Mouse (Mus musculus): ENCODE data around the gene Foxred1. TPM values are rescaled to one million over a fixed set of nuclear protein-coding genes. Genes with fewer than 3 reads are reported as not detected.

The Foxred1 gene
- polyA plus RNA-seq, 1 experiment from 2014 or later, result 46.8 TPM

GRCm38 (mm10) chr9:35211573-35212511, 987 bp upstream of the Foxred1 start:
- H3K4me3 ChIP-seq, result peak overlapping the region; percentile 84
- H3K4me1 ChIP-seq (replicated peaks), result peaks cover 21% of the 10 kb centered on the region
- H3K27ac ChIP-seq, result peak overlapping the region; percentile 83
- peaks cover 60% of the 10 kb centered on the region for H3K36me3 ChIP-seq
- peak overlapping the region; percentile 85 for H3K4me2 ChIP-seq
- ATAC-seq (ENCODE audit: low FRiP score), result no peak
- 36% methylated on average over 26 of the region's 26 CpGs for WGBS
- peak overlapping the region; percentile 90 for H3K9ac ChIP-seq
- H3K9me3 ChIP-seq, result no peaks in the 10 kb centered on the region
- no peaks in the 10 kb centered on the region for H3K27me3 ChIP-seq

GRCm38 (mm10) chr9:35204421-35204820, 6.4 kb downstream of the Foxred1 start:
- H3K9me3 ChIP-seq, result no peaks in the 10 kb centered on the region
- no peak overlapping the region for H3K4me3 ChIP-seq
- H3K4me1 ChIP-seq (replicated peaks), result peaks cover 18% of the 10 kb centered on the region
- no peak overlapping the region for H3K9ac ChIP-seq
- peaks cover 46% of the 10 kb centered on the region for H3K36me3 ChIP-seq
- H3K27me3 ChIP-seq, result no peaks in the 10 kb centered on the region
- H3K4me2 ChIP-seq, result no peak overlapping the region
- no peak for ATAC-seq (ENCODE audit: low FRiP score)
- 96% methylated on average over 2 of the region's 2 CpGs for WGBS
- no peak overlapping the region for H3K27ac ChIP-seq

GRCm38 (mm10) chr9:35203536-35203935, 7.3 kb downstream of the Foxred1 start:
- WGBS, result 75% methylated on average over 3 of the region's 3 CpGs
- Histone ChIP-seq H3K9ac (no peak overlapping the region), H3K4me2 (no peak overlapping the region), H3K9me3 (no peaks in the 10 kb centered on the region), H3K27ac (no peak overlapping the region), H3K36me3 (peaks cover 43% of the 10 kb centered on the region), H3K27me3 (no peaks in the 10 kb centered on the region), H3K4me1 (replicated peaks) (peaks cover 22% of the 10 kb centered on the region), H3K4me3 (no peak overlapping the region)
- no peak for ATAC-seq (ENCODE audit: low FRiP score)

GRCm38 (mm10) chr9:35200529-35201060, 10.3 kb downstream of the Foxred1 start:
- Histone ChIP-seq H3K4me3 (peak overlapping the region; percentile 57), H3K4me1 (replicated peaks) (peaks cover 22% of the 10 kb centered on the region), H3K9ac (peak overlapping the region; percentile 81), H3K27ac (no peak overlapping the region), H3K27me3 (no peaks in the 10 kb centered on the region), H3K36me3 (peaks cover 14% of the 10 kb centered on the region), H3K4me2 (peak overlapping the region; percentile 73), H3K9me3 (no peaks in the 10 kb centered on the region)
- WGBS, result 69% methylated on average over 9 of the region's 9 CpGs
- ATAC-seq (ENCODE audit: low FRiP score), result no peak

- Histone ChIP-seq H3K27ac (peak within 1 kb of the TSS; percentile 30; the same call in 1 of the 2 replicates), H3K4me1 (replicated peaks) (peaks cover 22% of the 10 kb centered on the region), H3K9ac (peak within 1 kb of the TSS; percentile 81), H3K4me3 (peak within 1 kb of the TSS; percentile 57), H3K27me3 (no peaks in the 10 kb centered on the region), H3K36me3 (peaks cover 8% of the 10 kb centered on the region), H3K4me2 (peak within 1 kb of the TSS; percentile 73), H3K9me3 (no peaks in the 10 kb centered on the region)
- under 1% methylated on average over 34 of the region's 44 CpGs for WGBS
- ATAC-seq (ENCODE audit: low FRiP score), result peak; percentile 89
These were observed 10.9 kb downstream of the Foxred1 start, which contains the start of the genes Srpr and Tirap for GRCm38 (mm10) chr9:35199772-35200471. TSS of gene Srpr (plus strand) at chr9:35200175. TSS of gene Tirap (minus strand) at chr9:35200291.

GRCm38 (mm10) chr9:35198945-35199771, 11.7 kb downstream of the Foxred1 start:
- no peaks in the 10 kb centered on the region for H3K27me3 ChIP-seq
- peaks cover 22% of the 10 kb centered on the region for H3K4me1 ChIP-seq (replicated peaks)
- no peaks in the 10 kb centered on the region for H3K9me3 ChIP-seq
- peak overlapping the region; percentile 73 for H3K4me2 ChIP-seq
- H3K27ac ChIP-seq, result no peak overlapping the region
- peak; percentile 76 for ATAC-seq (ENCODE audit: low FRiP score)
- H3K36me3 ChIP-seq, result peaks cover under 1% of the 10 kb centered on the region; the same call in 1 of the 2 replicates
- H3K4me3 ChIP-seq, result peak overlapping the region; percentile 57
- 28% methylated on average over 18 of the region's 18 CpGs for WGBS
- H3K9ac ChIP-seq, result peak overlapping the region; percentile 81

- Histone ChIP-seq H3K4me2 (no peak overlapping the region), H3K4me3 (no peak overlapping the region), H3K9me3 (no peaks in the 10 kb centered on the region), H3K4me1 (replicated peaks) (peaks cover 22% of the 10 kb centered on the region), H3K9ac (no peak overlapping the region), H3K36me3 (no peaks in the 10 kb centered on the region), H3K27me3 (no peaks in the 10 kb centered on the region), H3K27ac (no peak overlapping the region)
- no peak for ATAC-seq (ENCODE audit: low FRiP score)
- WGBS, result 71% methylated on average over 10 of the region's 10 CpGs
These were observed 12.5 kb downstream of the Foxred1 start for GRCm38 (mm10) chr9:35198351-35198750.

GRCm38 (mm10) chr9:35197625-35198024, 13.2 kb downstream of the Foxred1 start:
- Histone ChIP-seq H3K27ac (no peak overlapping the region), H3K36me3 (no peaks in the 10 kb centered on the region), H3K4me3 (no peak overlapping the region), H3K27me3 (no peaks in the 10 kb centered on the region), H3K9ac (no peak overlapping the region), H3K9me3 (no peaks in the 10 kb centered on the region), H3K4me1 (replicated peaks) (peaks cover 22% of the 10 kb centered on the region), H3K4me2 (no peak overlapping the region)
- no peak for ATAC-seq (ENCODE audit: low FRiP score)
- WGBS, result 92% methylated on average over 3 of the region's 3 CpGs

- Histone ChIP-seq H3K36me3 (peaks cover 8% of the 10 kb centered on the region; the same call in 1 of the 2 replicates), H3K9me3 (no peaks in the 10 kb centered on the region), H3K4me1 (replicated peaks) (peaks cover 1% of the 10 kb centered on the region; the same call in 1 of the 2 replicates), H3K4me2 (no peak overlapping the region), H3K27ac (no peak overlapping the region), H3K27me3 (no peaks in the 10 kb centered on the region), H3K4me3 (no peak overlapping the region), H3K9ac (no peak overlapping the region)
- WGBS, result 95% methylated on average over 3 of the region's 3 CpGs
- ATAC-seq (ENCODE audit: low FRiP score), result no peak
These were observed 16.8 kb downstream of the Foxred1 start for GRCm38 (mm10) chr9:35194048-35194447.

GRCm38 (mm10) chr9:35192983-35193542, 17.8 kb downstream of the Foxred1 start:
- H3K27ac ChIP-seq, result no peak overlapping the region
- H3K4me2 ChIP-seq, result no peak overlapping the region
- peaks cover 5% of the 10 kb centered on the region; the same call in 1 of the 2 replicates for H3K4me1 ChIP-seq (replicated peaks)
- H3K27me3 ChIP-seq, result no peaks in the 10 kb centered on the region
- no peaks in the 10 kb centered on the region for H3K9me3 ChIP-seq
- peaks cover 15% of the 10 kb centered on the region; the same call in 1 of the 2 replicates for H3K36me3 ChIP-seq
- ATAC-seq (ENCODE audit: low FRiP score), result 0 out of 2 replicates have a peak, but pooled peaks have one; percentile 32
- no peak overlapping the region for H3K9ac ChIP-seq
- 79% methylated on average over 11 of the region's 11 CpGs for WGBS
- H3K4me3 ChIP-seq, result no peak overlapping the region

- Histone ChIP-seq H3K4me3 (no peak overlapping the region), H3K4me2 (no peak overlapping the region), H3K36me3 (peaks cover 23% of the 10 kb centered on the region; the same call in 1 of the 2 replicates), H3K27me3 (no peaks in the 10 kb centered on the region), H3K4me1 (replicated peaks) (peaks cover 5% of the 10 kb centered on the region; the same call in 1 of the 2 replicates), H3K9me3 (no peaks in the 10 kb centered on the region), H3K27ac (0 out of 2 replicates have a peak overlapping the region, but pooled peaks have one; percentile 4), H3K9ac (no peak overlapping the region)
- ATAC-seq (ENCODE audit: low FRiP score), result peak; percentile 55
- 69% methylated on average over 22 of the region's 22 CpGs for WGBS
These were observed 22.2 kb downstream of the Foxred1 start for GRCm38 (mm10) chr9:35188700-35189099.

Measured in hindbrain, embryonic 13.5 days (tissue).